Mouse (Mus musculus) embryonic stem cell, embryonic (primary cell): ENCODE measurements at regions not wholly inside any gene's neighbourhood (a gene's known extent, or its start where the extent isn't known, plus 50 kb on each side); places are given as distances from the start of the nearest gene placed in this dataset.

ENCODE experiments used
- CTCF ChIA-PET, 4 experiments: fragments of 300-600 bp in 2 of 4; fragments of 350-600 bp in 2 of 4; sonication (Branson Sonifier 250); formaldehyde crosslinking; loops; one replicate each; lab custom pipeline; 2022; ENCODE audit warnings: inconsistent platforms in 2 of 4; lab: Charles Lee
- POLR2A ChIA-PET, 4 experiments: fragments of 300-600 bp in 2 of 4; fragments of 350-600 bp in 2 of 4; sonication (Branson Sonifier 250); formaldehyde crosslinking; loops; one replicate each; lab custom pipeline; 2022; ENCODE audit warnings: antibody characterized with exemption in 4 of 4, inconsistent platforms in 1 of 4; lab: Charles Lee

DNA sequence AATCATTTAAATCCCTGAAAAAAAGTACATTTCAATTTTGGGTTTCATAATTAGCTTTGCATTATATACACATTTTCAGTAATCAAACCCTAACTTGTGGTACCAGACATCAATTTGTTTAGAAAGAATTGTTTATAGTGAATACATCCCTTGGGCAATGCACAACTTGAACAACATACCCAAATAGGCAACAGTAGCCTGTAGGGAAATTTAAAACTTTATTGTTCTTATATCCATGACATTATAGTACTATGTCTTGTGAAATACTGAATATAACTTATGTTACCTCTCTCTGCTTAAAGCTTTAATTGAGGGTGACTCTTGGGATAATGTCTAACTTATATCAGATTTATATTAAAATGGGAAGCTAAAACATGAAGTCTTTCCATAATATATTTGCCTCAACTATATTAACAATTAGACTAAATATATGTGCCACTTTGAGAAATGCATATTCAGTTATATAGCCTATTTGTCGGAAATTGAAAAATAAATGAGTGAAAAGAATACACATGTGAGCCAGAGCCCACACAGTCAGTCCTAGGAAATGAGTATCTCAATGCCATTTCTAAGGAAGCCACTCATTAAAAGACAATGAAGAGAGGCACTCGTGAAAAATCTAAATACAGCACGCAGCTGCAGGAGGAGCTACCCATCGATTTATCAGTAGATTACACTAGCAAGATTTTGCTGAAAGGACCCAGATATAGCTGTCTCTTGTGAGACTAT is 458.1 kb upstream of the Slitrk6 start:
- ChIA-PET CTCF (no interaction called here), POLR2A (no interaction called here)

DNA sequence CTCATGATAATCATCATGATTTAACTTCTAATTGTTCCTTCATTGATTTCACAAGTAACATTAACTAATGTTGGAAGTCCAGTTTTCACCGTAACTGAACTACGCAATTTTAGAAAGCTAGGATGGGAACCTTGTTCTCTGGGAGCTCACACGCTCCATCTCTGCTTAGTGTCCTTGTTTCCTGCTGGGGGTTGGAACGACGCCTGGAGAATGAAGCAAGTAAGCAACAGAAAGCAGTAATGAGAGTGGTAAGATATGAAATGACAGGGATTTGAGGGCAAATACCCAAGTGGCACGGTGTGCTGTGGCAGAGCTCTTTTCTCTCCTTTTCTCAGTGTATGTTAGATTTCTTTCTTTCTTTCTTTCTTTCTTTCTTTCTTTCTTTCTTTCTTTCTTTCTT is 448.0 kb upstream of the Slitrk5 start:
- POLR2A ChIA-PET = no interaction called here
- CTCF ChIA-PET = no interaction called here

DNA sequence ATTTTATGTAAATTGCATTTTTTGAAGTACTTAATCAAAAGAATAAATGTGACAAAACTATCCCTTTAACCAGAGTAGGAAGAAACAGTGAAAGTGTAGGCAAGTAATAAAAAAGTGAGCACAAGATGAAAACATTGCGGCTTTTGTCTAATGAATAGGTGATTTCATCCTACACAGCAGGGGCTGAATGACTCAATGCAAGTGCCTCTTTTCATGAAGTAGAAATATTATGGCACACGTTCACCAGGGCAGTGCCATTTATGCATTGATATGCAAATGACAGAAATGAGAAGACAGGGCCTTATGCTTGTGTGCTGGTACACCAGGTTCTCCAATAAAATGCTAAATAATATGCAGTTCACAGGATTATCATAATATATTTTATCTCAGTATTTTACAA is 435.8 kb upstream of the Slitrk5 start:
- CTCF ChIA-PET = no interaction called here
- POLR2A ChIA-PET = no interaction called here

DNA sequence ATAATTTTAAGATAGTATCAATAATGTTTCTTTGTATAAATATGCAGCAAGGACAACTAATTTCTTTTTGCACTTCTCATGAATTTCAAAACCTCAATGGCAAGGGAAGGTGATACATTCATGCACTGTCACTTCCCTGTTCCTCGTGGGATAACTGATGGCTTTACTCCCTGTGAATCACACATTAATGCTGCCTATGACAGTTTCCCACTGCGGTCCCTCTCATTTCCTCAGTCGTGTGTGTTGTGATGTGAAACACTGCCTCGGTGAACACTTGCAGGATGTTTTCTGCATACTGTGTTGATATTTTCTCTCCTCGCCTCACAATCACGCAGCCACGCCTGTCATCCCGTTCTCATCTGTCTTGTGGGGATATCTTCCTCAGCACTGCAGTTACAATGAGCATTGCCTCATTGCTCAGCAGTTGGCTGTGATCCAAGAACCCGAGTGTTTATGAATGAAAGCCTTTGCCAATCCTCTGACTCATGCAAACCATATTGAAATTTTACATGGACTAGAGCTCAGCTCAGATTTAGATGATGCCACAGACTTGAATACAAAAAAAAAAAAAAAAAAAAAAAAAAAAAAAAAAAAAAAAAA is 425.4 kb upstream of the Slitrk5 start:
- POLR2A ChIA-PET = no interaction called here

DNA sequence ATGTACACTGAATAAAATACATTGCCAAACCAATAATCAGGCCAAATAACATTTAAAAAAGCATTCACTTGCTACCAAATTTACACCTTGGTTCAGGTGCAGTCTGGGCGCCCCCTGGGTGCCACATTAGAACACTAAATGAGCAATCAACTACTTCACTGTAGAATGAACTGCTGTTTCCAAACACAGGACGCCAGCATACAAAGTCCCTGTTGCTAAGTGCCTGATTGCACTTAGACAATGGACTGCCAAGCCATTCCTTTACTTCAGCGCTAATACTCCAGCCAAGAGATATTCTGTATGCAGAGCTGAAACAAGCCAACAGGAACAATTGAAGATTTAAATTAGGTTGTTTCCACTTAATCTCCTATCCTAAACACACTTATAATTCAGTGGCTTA is 421.7 kb upstream of the Slitrk5 start:
- POLR2A ChIA-PET = no interaction called here
- CTCF ChIA-PET = no interaction called here

More for the DNA sequence above, 425.4 kb upstream of the Slitrk5 start:
- CTCF ChIA-PET = no interaction called here

DNA sequence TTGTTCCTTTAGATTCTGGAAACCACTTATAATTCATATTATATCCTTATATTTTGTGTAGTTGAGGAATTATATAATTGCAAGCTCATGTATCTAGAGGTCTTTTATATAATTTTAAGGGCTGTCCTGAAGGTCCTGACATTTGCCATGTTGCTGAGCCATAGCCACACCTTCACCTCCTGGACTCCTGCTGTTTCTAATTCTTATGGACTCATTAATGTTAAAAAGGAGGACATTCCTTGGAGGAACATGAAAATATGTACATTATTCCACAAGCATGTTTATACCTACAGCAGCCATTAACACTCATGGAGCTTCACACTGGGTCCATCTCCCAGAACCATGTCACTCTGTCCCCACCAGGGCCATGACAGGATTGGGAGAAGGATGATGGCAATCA is 413.2 kb upstream of the Slitrk5 start:
- POLR2A ChIA-PET = no interaction called here
- CTCF ChIA-PET = no interaction called here

DNA sequence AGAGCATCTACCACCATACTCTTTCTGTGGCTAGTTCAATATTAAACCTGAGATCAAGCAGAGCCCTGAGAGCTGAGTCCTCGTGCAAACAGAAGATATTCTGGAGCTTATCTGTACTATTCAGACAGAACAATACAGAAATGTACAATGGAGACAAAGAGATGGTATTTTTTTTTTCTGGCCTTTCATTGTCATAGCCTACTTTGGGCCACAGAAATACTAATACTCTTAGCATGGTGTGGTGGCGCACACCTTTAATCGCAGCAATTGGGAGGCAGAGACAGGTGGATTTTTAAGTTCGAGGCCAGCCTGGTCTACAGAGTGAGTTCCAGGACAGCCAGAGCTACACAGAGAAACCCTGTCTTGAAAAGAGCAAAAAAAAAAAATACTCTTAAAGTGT is 404.7 kb upstream of the Slitrk5 start:
- ChIA-PET CTCF (no interaction called here), POLR2A (no interaction called here)

DNA sequence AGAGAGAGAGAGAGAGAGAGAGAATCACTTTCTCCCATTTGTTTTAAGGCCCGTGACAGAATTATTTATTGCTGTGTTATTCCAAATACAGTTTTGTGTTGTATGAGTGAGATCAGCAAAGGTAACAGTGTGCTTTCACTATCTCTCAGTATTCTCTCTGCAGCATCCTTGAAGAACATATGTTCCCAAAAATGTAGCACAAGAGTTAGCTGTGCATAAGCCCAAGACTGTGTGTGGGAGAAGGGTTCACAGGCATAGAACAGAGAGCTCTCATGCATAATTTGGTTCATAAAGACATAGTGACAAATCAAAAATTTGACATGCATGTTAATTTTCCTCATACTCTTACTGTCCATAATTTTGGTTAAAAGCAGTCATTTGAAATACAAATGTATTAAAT is 393.5 kb upstream of the Slitrk5 start:
- CTCF ChIA-PET = no interaction called here
- POLR2A ChIA-PET = no interaction called here

DNA sequence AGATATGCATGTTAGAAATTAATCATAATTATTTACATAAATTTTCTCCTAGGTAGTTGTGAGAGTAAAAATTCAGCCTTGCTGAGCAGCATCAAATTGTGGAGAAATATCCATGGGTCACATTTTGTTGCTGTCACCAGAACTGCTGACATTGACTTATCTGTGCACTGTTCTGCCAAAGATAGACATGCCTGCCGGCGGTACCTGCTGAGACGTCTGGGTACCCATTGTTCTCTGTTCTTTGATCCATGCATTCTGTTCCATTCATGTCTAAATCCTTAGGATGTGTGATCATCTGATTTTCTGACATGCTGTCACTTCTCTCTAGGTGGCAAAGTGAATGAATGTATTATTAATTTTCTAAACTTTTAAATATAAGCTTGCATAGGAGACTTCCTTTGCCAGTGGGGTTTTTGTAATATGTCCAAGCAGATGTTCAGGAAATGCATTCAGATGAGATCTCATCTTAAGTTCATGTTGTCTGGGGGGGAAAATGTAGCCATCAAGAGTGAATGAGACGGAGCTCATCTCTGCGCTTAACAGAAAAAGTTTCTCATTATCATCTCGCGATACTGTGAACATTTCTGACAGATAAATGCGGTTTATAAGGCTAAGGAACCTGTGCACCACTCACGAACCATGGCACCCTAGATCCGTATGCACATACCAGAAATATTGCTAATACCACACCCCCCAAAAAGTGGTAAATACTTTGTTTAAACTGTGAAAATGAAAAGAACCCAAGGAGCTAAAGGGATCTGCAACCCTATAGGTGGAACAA is 391.0 kb upstream of the Slitrk5 start:
- CTCF ChIA-PET = interaction anchor here in 1 of 4 experiments (0.6 kb wide), 1 partner anchor 109 kb away, joined by 5 read pairs; no protein-coding TSS in a partner anchor
- POLR2A ChIA-PET = no interaction called here

DNA sequence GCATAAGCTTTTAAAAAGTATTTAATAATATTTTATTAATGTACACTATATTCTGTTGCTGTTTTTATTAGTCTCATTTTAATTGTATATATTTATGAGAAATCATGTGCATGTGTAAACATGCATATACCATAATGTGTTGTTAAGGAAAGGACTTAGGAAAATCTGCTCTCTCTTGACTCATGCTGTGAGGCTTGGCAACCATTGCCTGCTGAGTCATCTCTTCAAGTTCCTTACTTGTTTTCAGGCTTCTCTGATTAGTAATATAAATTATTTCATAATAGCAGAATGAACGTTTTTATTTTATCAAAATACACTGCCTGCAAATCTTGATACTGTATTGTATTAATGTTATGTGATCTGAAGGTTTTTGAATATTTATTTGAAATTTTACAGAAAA is 388.9 kb upstream of the Slitrk5 start:
- ChIA-PET CTCF (no interaction called here), POLR2A (no interaction called here)

DNA sequence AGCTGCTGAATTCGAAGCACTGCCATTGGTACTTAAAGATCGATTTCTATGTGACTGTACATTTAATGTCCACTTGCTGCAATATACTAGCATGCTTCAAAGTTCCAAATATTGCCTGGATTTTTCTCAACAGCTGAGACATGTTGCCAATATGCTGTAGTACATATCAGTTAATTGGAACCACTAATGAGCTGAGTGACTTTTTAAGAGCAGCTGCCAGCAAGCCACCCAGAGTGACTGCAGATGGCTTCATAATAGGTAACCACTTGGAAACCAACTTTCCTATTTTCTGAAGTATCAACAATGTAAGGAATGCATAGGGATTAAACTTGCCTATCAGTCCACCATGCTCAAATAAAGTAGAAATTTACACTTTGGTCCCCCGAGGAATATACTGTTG is 379.4 kb upstream of the Slitrk5 start:
- ChIA-PET CTCF (no interaction called here), POLR2A (no interaction called here)

DNA sequence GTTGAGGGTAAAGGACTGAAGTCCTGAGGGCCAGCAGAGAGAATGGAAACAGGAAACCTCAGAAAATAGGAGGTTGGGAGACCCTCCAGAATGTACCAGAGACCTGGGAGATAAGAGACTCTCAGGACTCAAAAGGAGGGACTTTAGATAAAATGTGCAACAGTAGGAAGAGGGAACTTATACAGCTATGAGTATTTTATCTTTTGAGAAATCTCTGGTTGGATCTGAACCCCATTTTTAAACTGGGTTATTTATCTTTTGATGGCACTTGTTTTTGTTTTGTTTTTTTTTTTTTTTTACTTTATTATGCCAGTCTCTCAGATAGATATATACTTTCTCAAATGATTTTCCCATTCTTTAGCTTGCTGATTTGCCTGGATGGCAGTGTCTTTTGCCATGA is 377.1 kb upstream of the Slitrk5 start:
- CTCF ChIA-PET = no interaction called here
- POLR2A ChIA-PET = no interaction called here

DNA sequence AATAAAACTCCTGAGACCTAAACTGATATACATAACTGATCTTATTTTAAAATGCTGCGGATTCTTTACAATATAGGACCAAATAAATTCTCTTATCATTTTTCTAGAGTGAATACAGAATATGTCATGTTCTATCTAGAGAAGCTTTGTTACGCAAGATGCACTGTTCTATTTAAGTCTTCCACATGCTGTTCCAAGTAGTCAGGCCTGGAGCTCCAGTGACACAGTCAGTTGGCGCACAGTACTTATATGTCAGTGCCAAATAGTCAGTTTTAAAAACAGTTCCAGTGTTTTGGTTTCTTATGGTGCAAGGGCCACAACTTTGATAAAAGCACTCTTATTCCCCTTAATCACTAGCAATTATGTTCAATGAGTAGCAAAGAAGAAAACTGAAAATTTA is 344.3 kb upstream of the Slitrk5 start:
- POLR2A ChIA-PET = no interaction called here
- CTCF ChIA-PET = no interaction called here

DNA sequence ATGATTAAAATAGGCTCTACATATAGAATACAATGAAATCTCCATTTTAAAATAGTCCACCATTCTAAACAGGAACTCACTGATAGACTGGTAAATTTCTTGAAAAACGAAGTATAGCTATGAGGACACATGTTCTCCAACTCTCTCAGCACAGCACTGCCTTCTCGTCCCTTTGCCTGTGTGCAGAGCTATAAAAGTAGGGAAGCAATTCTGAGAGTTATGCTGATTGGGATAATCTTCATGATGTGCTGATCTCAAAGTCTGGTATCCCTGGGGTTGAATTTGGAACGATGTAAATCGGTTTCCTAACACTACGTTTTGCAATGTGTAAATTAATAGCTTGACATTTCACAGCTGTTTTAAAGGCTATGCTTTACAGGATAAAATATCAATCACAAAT is 321.4 kb upstream of the Slitrk5 start:
- ChIA-PET POLR2A (no interaction called here), CTCF (no interaction called here)

DNA sequence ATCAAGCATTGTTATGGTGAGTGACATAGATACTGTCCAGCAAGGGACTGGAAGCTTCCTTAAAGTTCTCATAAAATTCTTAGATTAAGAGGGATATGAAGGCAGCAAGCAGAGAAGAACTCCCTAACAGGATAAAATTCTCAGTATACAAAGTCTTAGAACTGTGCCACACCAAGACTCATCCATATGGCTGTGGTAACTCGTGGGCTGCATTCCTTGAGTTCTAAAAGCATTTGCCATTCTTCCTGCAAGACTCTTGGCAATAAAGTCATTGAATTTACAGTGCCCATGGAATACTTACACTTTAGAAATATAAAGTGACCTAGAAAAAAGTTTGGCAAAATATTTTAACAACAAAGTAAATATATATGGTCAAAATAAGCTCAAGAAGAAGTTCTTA is 278.1 kb upstream of the Slitrk5 start:
- CTCF ChIA-PET = no interaction called here
- POLR2A ChIA-PET = no interaction called here

DNA sequence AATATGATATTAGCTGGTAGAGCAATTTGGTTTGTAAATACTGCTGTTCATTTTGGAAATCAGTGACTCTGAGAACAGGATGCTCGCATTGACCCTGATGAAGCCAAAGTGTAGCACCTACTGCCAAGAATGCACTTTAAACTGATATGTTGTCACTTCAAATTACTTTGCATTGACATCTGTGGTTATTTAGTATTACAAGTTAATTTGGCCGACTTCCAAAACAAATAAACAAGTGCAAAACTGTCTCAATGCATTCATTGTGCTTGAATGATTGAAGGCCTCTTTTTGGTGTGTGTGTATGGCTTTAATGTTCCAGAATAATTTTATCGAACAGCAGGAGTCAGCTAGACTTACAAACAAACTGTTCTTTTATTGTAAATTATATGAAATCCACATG is 274.1 kb upstream of the Slitrk5 start:
- CTCF ChIA-PET = no interaction called here

DNA sequence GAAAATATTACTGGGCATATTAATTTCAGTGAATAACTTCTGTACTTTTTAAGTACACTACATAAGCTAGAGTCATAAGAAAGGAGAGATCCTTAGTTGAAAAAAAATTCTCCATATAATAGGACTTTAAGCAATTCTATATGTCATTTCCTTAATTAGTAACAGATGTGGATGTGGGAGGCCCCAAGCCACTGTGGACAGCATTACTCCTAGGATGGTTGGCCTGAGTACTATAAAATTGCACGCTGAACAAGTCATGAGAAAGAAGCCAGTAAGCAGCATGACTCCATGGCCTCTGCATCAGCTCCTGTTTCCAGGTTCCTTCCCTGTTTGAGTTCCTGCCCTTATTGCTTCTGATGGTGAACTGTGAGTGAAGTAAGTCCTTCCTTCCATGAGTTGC is 272.4 kb upstream of the Slitrk5 start:
- CTCF ChIA-PET = interaction anchor here in 1 of 4 experiments (0.7 kb wide), 1 partner anchor 77 kb away, joined by 3 read pairs; no protein-coding TSS in a partner anchor
- POLR2A ChIA-PET = no interaction called here

More for the DNA sequence above, 274.1 kb upstream of the Slitrk5 start:
- POLR2A ChIA-PET = no interaction called here

DNA sequence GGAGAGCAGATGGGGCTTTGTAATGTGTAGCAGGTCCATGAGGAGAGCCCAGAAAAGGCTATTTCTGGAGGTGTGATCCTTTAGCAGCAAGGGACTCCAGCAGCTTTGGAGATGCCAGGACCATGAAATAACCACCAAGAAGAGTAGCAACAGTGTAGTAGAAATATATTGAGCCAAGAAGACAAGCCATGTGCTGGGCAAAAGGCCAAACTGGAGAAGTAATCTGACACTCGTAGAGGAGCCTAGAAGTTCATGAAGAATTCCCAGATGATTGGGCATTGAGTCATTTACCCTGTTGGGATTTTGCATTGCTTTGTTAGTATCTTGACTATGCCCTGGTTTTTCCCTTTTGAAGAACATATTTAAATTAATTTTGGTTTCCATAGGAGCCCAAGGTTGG is 271.3 kb upstream of the Slitrk5 start:
- CTCF ChIA-PET = interaction anchor here in 1 of 4 experiments (0.6 kb wide), 1 partner anchor 293 kb away, joined by 3 read pairs; no protein-coding TSS in a partner anchor
- POLR2A ChIA-PET = no interaction called here

DNA sequence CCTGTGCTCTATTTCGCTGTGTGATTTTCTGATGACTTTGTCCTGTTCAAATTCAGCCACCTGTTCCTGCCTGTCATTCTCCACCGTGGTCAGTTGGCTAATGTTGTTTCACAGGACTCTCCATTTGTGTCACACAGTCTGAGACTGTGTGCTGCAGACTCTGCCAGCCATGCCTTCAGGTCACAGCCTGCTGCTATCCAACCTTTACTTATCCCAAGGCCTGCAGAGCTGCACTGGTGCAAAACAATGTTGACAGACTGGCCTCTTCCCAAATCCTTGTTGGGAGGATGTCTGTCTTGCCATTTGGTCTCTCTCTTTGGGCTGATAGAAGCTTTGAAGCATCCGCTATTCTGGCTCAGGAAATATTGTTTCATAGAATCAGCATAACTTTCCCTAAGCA is 261.4 kb upstream of the Slitrk5 start:
- CTCF ChIA-PET = no interaction called here
- POLR2A ChIA-PET = interaction anchor here in 1 of 4 experiments (0.6 kb wide), 2 partner anchors 46 to 298 kb away, joined by 4 to 6 read pairs; no protein-coding TSS in a partner anchor

DNA sequence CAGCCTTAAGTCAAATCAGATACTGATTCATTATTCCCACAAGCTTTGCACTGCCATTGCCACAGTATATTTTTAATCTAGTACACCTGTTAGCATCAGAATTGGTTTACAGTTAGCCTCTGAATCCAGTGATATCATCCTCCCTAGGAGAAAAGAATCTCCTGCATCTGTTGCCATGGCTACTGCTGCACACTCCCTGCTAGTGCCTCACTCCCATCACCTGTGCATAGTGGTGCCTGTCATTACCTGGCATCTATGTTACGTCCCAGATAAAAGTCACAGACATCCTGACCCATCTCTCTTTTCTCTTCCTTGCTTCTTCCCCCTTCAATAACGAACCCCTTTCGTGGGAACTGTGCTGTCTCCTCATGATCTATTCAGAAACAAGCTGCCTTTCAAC is 256.4 kb upstream of the Slitrk5 start:
- POLR2A ChIA-PET = no interaction called here
- CTCF ChIA-PET = no interaction called here
